Comparison of ENCODE assay signal across 9 mouse cellular contexts in the genomic region with DNA sequence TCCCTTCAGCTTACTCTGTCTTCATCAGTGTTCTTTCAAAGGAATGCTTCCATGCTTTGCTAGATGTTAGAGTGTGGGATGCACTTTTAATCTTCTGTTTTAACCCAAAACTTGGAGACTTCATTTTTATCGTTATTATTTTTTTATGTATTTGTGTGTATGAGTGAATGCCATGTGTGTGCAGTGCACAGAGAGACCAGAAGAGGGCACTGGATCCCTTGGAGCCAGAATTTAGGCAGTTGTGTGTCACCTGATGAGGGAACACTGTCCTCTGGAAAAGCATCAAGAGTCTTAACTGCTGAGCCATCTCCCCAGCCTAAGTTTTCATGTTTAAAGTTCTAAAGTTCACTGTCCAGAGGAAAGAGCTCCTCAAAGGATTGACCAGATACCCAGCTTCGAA.
DNase-seq lines count a peak whose midpoint lies in the region; ATAC-seq and TF ChIP-seq lines count a peak whose summit lies in the region.
"Had no signal": no experiment of that assay in that cellular context is flagged by ENCODE, and none has a peak within 500 bp of the region (broad histone marks: within the 10 kb centered on the region; RNA-seq: fewer than 3 reads in every experiment).

No protein-coding gene starts in this region.

- 95% methylated on average over 2 of the region's 2 CpGs for whole genome bisulfite sequencing in heart, postnatal 0 days
- WGBS in midbrain, postnatal 0 days = 90% methylated on average over 2 of the region's 2 CpGs
- 97% methylated on average over 2 of the region's 2 CpGs for WGBS in midbrain, embryonic 16.5 days
- 92% methylated on average over 2 of the region's 2 CpGs for WGBS in embryonic facial prominence, embryonic 10.5 days

- H3K36me3 ChIP-seq in heart, postnatal 0 days (replicated peaks; ENCODE audit: control insufficient read depth, insufficient read depth, low read length) = peaks cover 22% of the 10 kb centered on the region; the same call in 1 of the 2 replicates
- H3K36me3 ChIP-seq in midbrain, postnatal 0 days (ENCODE audit: insufficient read depth, low read length) = peaks cover 5% of the 10 kb centered on the region
- H3K36me3 ChIP-seq in midbrain, embryonic 16.5 days (ENCODE audit: control insufficient read depth, insufficient read depth, low read length) = no peaks in the 10 kb centered on the region
- H3K36me3 ChIP-seq in embryonic facial prominence, embryonic 10.5 days (replicated peaks) = no peaks in the 10 kb centered on the region
- H3K36me3 ChIP-seq: limb, embryonic 10.5 days had no signal

- no peaks in the 10 kb centered on the region for H3K4me1 ChIP-seq in heart, postnatal 0 days (ENCODE audit: control insufficient read depth, insufficient read depth)
- H3K4me1 ChIP-seq in midbrain, postnatal 0 days (ENCODE audit: insufficient read depth, low read length) = no peaks in the 10 kb centered on the region
- no peaks in the 10 kb centered on the region for H3K4me1 ChIP-seq in midbrain, embryonic 16.5 days (ENCODE audit: control insufficient read depth, insufficient read depth, low read length)
- H3K4me1 ChIP-seq in embryonic facial prominence, embryonic 10.5 days = no peaks in the 10 kb centered on the region
- H3K4me1 ChIP-seq: limb, embryonic 10.5 days had no signal

- no peak overlapping the region for H3K9ac ChIP-seq in heart, postnatal 0 days (replicated peaks; ENCODE audit: low read depth, low read length)
- H3K9ac ChIP-seq in midbrain, postnatal 0 days (replicated peaks; ENCODE audit: low read length, poor library complexity, severe bottlenecking) = no peak overlapping the region
- H3K9ac ChIP-seq in midbrain, embryonic 16.5 days (ENCODE audit: low read depth, low read length) = no peak overlapping the region

- intact Hi-C loops in heart, postnatal 25 days (cut with DNase I) = loop anchor here (5.0 kb wide), 1 partner anchor 43 kb away; no protein-coding TSS in a partner anchor

- no peak overlapping the region for H3K4me2 ChIP-seq in heart, postnatal 0 days (ENCODE audit: low read depth, low read length)
- H3K4me2 ChIP-seq in midbrain, postnatal 0 days (ENCODE audit: low read depth, low read length, poor library complexity, severe bottlenecking) = no peak overlapping the region
- H3K4me2 ChIP-seq in midbrain, embryonic 16.5 days (ENCODE audit: low read length) = no peak overlapping the region

- no peak for ATAC-seq in heart, postnatal 0 days (ENCODE audit: insufficient read depth, low read depth)
- ATAC-seq in midbrain, postnatal 0 days (ENCODE audit: low FRiP score) = no peak
- ATAC-seq in midbrain, embryonic 16.5 days = no peak
- no peak for ATAC-seq in cerebellum, adult (ENCODE audit: insufficient number of reproducible peaks, low FRiP score, low TSS enrichment)

- H3K9me3 ChIP-seq in heart, postnatal 0 days (replicated peaks; ENCODE audit: control insufficient read depth, low read length) = no peaks in the 10 kb centered on the region
- H3K9me3 ChIP-seq in midbrain, postnatal 0 days (ENCODE audit: low read length) = no peaks in the 10 kb centered on the region
- no peaks in the 10 kb centered on the region for H3K9me3 ChIP-seq in midbrain, embryonic 16.5 days (replicated peaks; ENCODE audit: control insufficient read depth, low read length, poor library complexity, severe bottlenecking)
- H3K9me3 ChIP-seq in embryonic facial prominence, embryonic 10.5 days = no peaks in the 10 kb centered on the region
- H3K9me3 ChIP-seq: limb, embryonic 10.5 days had no signal

- no peaks in the 10 kb centered on the region for H3K27me3 ChIP-seq in heart, postnatal 0 days (ENCODE audit: control insufficient read depth, insufficient read depth, low read length)
- no peaks in the 10 kb centered on the region for H3K27me3 ChIP-seq in midbrain, postnatal 0 days (ENCODE audit: insufficient read depth, low read length)
- no peaks in the 10 kb centered on the region for H3K27me3 ChIP-seq in midbrain, embryonic 16.5 days (ENCODE audit: control insufficient read depth, insufficient read depth, low read depth, low read length)
- H3K27me3 ChIP-seq in embryonic facial prominence, embryonic 10.5 days (replicated peaks; ENCODE audit: low read depth, poor library complexity, severe bottlenecking) = no peaks in the 10 kb centered on the region

- H3K27ac ChIP-seq in heart, postnatal 0 days (ENCODE audit: low read depth) = no peak overlapping the region
- no peak overlapping the region for H3K27ac ChIP-seq in midbrain, postnatal 0 days (ENCODE audit: low read depth, low read length)
- no peak overlapping the region for H3K27ac ChIP-seq in midbrain, embryonic 16.5 days (ENCODE audit: low read length)
- H3K27ac ChIP-seq in embryonic facial prominence, embryonic 10.5 days (replicated peaks) = no peak overlapping the region
- H3K27ac ChIP-seq: limb, embryonic 10.5 days had no signal

- no peak for TF ChIP-seq EP300 in heart, postnatal 0 days (IDR thresholded peaks at IDR 0.05; ENCODE audit: low read depth)

- TF ChIP-seq CTCF in heart, postnatal 0 days (IDR thresholded peaks at IDR 0.05; ENCODE audit: low read depth) = peak; percentile 43
- peak; percentile 63 for TF ChIP-seq CTCF in midbrain, postnatal 0 days (IDR thresholded peaks at IDR 0.05)

- DNase-seq in heart, postnatal 0 days (ENCODE audit: low spot score) = no peak
- DNase-seq in heart, postnatal 25 days (ENCODE audit: low spot score) = no peak
- DNase-seq in midbrain, postnatal 0 days (ENCODE audit: low spot score) = peak; percentile 9
- DNase-seq in embryonic facial prominence, embryonic 10.5 days (ENCODE audit: low spot score) = peak; percentile 17
- DNase-seq in thymus, postnatal 36 days = peak; percentile 61
- DNase-seq in spleen, postnatal 4 days (ENCODE audit: low spot score in 2 of 2) = no peak

- H3K4me3 ChIP-seq in heart, postnatal 0 days (ENCODE audit: low read depth, low read length) = no peak overlapping the region
- no peak overlapping the region for H3K4me3 ChIP-seq in midbrain, postnatal 0 days (ENCODE audit: low read depth, low read length)
- no peak overlapping the region for H3K4me3 ChIP-seq in midbrain, embryonic 16.5 days (ENCODE audit: low read depth, low read length)
- no peak overlapping the region for H3K4me3 ChIP-seq in embryonic facial prominence, embryonic 10.5 days
- H3K4me3 ChIP-seq: limb, embryonic 10.5 days had no signal

Comparison
In these comparisons a context has a peak if more than half of its experiments do, and no peak if none do; other contexts are left out.
1. DNase-seq: peak in midbrain, postnatal 0 days (single experiment), embryonic facial prominence, embryonic 10.5 days (single experiment) and thymus, postnatal 36 days (2 of 2); none in heart, postnatal 0 days (single experiment), heart, postnatal 25 days (single experiment) and spleen, postnatal 4 days (0 of 2).